Mouse (Mus musculus) intestine, embryonic 14.5 days (tissue): ENCODE results near the gene Thap12. TPM values are rescaled to one million over a fixed set of nuclear protein-coding genes. Genes with fewer than 3 reads are reported as not detected.

Experiments
- ATAC-seq: fragments of 200-750 bp; cut with Nextera tagmentation; replicated peaks from 2 replicates; pipeline ENCODE4 v1.8.0; 2017; ENCODE audit warnings: low read depth, moderate number of reproducible peaks, moderate TSS enrichment, moderate library complexity; ENCODE audit not compliant: low FRiP score, low TSS enrichment
- DNase-seq: peaks from one replicate; pipeline ENCODE4 v3.0.0-alpha.2; 2018; ENCODE audit warnings: low spot score
- H3K27ac ChIP-seq: fragments of 300-500 bp; sonication (generic); 2 replicates; pipeline ENCODE4 v1.5.1; 2014; ENCODE audit warnings: low read depth, mild to moderate bottlenecking, control low read depth
- H3K27me3 ChIP-seq: fragments of 300-500 bp; sonication (generic); replicated peaks from 2 replicates; pipeline ENCODE4 v1.6.1; 2014; ENCODE audit warnings: low read length, control low read depth; ENCODE audit not compliant: control insufficient read depth, insufficient read depth
- H3K36me3 ChIP-seq: fragments of 300-500 bp; sonication (generic); 2 replicates; pipeline ENCODE4 v1.6.1; 2014; ENCODE audit warnings: low read length, control low read depth; ENCODE audit not compliant: control insufficient read depth, insufficient read depth
- H3K4me1 ChIP-seq: fragments of 300-500 bp; sonication (generic); replicated peaks from 2 replicates; pipeline ENCODE4 v1.6.1; 2014; ENCODE audit warnings: low read length, control low read depth, mixed read lengths; ENCODE audit not compliant: control insufficient read depth, insufficient read depth
- H3K4me2 ChIP-seq: fragments of 300-500 bp; sonication (generic); 2 replicates; pipeline ENCODE4 v1.6.1; 2014; ENCODE audit warnings: low read length
- H3K4me3 ChIP-seq: fragments of 300-500 bp; sonication (generic); 2 replicates; pipeline ENCODE4 v1.5.1; 2014; ENCODE audit warnings: low read depth, low read length, control low read depth, mixed read lengths
- H3K9ac ChIP-seq: fragments of 300-500 bp; sonication (generic); 2 replicates; pipeline ENCODE4 v1.6.1; 2014; ENCODE audit warnings: mild to moderate bottlenecking, low read length
- H3K9me3 ChIP-seq: fragments of 300-500 bp; sonication (generic); 2 replicates; pipeline ENCODE4 v1.6.1; 2016; ENCODE audit warnings: low read length, control low read depth; ENCODE audit not compliant: control insufficient read depth
- WGBS: fragments of 180-500 bp; shearing (Covaris S2); extraction: QIAGEN DNeasy Blood & Tissue Kit; methylation state at CpG from one replicate; pipeline ENCODE4 v1.1.7; 2014; 5-methylcytosine and 5-hydroxymethylcytosine counted together
- polyA plus RNA-seq: library from polyadenylated mRNA; unstranded; fragments of >200 nt; fragmentation: Nextera tagmentation; extraction: Ambion mirVana; gene quantifications from 2 replicates; pipeline ENCODE4 v1.2.1, GENCODE M21; 2014

Thap12 gene
- polyA plus RNA-seq, 1 experiment from 2014 or later: 58.8 TPM

DNA sequence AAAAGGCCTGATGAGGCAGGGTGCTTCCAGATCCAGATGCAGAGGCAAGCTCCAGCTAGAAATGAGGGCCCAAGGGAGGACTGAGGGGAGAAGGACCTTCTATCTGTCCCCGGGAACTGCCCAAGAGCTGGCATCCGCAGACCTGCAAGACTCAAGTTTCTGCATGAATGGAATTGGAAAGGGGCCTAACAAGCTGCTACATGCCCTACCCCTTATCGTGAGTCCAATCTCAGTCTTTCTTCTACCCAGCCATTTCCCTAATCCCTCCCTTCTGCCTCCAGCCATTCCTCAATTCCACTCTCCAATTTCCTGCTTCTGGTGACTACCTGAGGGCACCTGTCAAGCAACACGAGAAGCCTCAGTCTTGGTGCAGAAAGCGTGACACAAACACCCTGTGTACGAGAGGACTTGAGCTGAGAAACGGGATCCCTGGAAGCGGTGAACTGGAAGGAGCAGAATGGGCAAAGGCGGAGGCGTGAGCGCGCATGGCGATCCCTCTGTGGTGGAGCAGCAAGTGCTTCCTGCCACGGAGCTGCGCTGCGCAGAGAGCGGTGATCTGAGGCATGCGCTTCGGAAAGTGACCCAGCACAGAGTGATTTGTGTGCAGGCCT is 26.9 kb downstream of the Thap12 start:
- ATAC-seq (peak; percentile 50; the same call in 1 of the 2 replicates), DNase-seq (peak; percentile 63)
- Histone ChIP-seq H3K27me3 (0 out of 2 replicates have a peak, but pooled peaks cover 3% of the 10 kb centered on the region), H3K9ac (no peak overlapping the region), H3K9me3 (no peaks in the 10 kb centered on the region), H3K4me3 (0 out of 2 replicates have a peak overlapping the region, but pooled peaks have one; percentile 10), H3K4me2 (peak overlapping the region; percentile 37), H3K36me3 (no peaks in the 10 kb centered on the region), H3K27ac (no peak overlapping the region), H3K4me1 (0 out of 2 replicates have a peak, but pooled peaks cover 3% of the 10 kb centered on the region)
- 26% methylated on average over 19 of the region's 19 CpGs for WGBS

GRCm38 (mm10) chr7:98733958-98734357 is 31.1 kb downstream of the Thap12 start:
- H3K27me3 ChIP-seq: 0 out of 2 replicates have a peak, but pooled peaks cover 3% of the 10 kb centered on the region
- no peak overlapping the region for H3K4me2 ChIP-seq
- no peak overlapping the region for H3K9ac ChIP-seq
- 0 out of 2 replicates have a peak, but pooled peaks cover 4% of the 10 kb centered on the region for H3K4me1 ChIP-seq
- DNase-seq: no peak
- H3K36me3 ChIP-seq: no peaks in the 10 kb centered on the region
- H3K4me3 ChIP-seq: no peak overlapping the region
- ATAC-seq: no peak
- no peaks in the 10 kb centered on the region for H3K9me3 ChIP-seq
- H3K27ac ChIP-seq: no peak overlapping the region
- WGBS: 78% methylated on average over 4 of the region's 4 CpGs

DNA sequence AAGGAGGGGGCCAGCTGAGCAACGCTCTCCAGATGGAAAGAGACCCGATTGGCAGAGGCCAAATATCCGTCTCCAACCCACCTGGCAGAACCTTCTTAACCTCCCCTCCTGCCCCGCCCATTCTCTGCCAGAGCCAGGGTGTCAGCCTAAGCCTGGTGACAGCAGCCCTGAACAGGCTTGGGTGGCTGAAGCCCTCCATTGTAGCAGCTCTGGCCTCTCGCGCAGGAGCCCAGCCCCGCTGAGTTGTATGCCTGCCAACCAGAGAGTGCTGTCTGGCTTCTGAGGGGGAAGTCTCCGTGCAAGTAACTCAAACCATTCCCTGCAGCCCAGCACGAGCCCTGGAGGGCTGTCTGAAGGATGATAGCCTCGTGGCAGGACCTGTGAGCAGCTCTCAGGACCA is 32.0 kb downstream of the Thap12 start:
- no peak overlapping the region for H3K27ac ChIP-seq
- H3K4me3 ChIP-seq: no peak overlapping the region
- H3K4me2 ChIP-seq: no peak overlapping the region
- no peaks in the 10 kb centered on the region for H3K9me3 ChIP-seq
- peak; percentile 60 for DNase-seq
- H3K27me3 ChIP-seq: no peaks in the 10 kb centered on the region
- 0 out of 2 replicates have a peak, but pooled peaks cover 4% of the 10 kb centered on the region for H3K4me1 ChIP-seq
- H3K9ac ChIP-seq: no peak overlapping the region
- no peaks in the 10 kb centered on the region for H3K36me3 ChIP-seq
- ATAC-seq: no peak
- 26% methylated on average over 10 of the region's 10 CpGs for WGBS

- Histone ChIP-seq H3K9me3 (no peaks in the 10 kb centered on the region), H3K27ac (no peak overlapping the region), H3K4me3 (no peak overlapping the region), H3K4me1 (peaks cover 13% of the 10 kb centered on the region), H3K27me3 (no peaks in the 10 kb centered on the region), H3K4me2 (no peak overlapping the region), H3K36me3 (no peaks in the 10 kb centered on the region), H3K9ac (no peak overlapping the region)
- DNase-seq (no peak), ATAC-seq (no peak)
- 81% methylated on average over 7 of the region's 7 CpGs for WGBS
Measured at GRCm38 (mm10) chr7:98736780-98737550, 34.1 kb downstream of the Thap12 start.

GRCm38 (mm10) chr7:98740363-98740762 is 37.5 kb downstream of the Thap12 start:
- peaks cover 9% of the 10 kb centered on the region for H3K4me1 ChIP-seq

GRCm38 (mm10) chr7:98743312-98743711 is 40.4 kb downstream of the Thap12 start:
- ATAC-seq: 0 out of 2 replicates have a peak, but pooled peaks have one; percentile 41
- WGBS: 6% methylated on average over 3 of the region's 3 CpGs

More at GRCm38 (mm10) chr7:98740363-98740762, 37.5 kb downstream of the Thap12 start:
- Histone ChIP-seq H3K4me3 (no peak overlapping the region), H3K9ac (no peak overlapping the region), H3K4me2 (no peak overlapping the region), H3K27me3 (no peaks in the 10 kb centered on the region), H3K27ac (no peak overlapping the region), H3K36me3 (no peaks in the 10 kb centered on the region), H3K9me3 (no peaks in the 10 kb centered on the region)
- DNase-seq (no peak), ATAC-seq (no peak)
- 9% methylated on average over 5 of the region's 5 CpGs for WGBS

DNA sequence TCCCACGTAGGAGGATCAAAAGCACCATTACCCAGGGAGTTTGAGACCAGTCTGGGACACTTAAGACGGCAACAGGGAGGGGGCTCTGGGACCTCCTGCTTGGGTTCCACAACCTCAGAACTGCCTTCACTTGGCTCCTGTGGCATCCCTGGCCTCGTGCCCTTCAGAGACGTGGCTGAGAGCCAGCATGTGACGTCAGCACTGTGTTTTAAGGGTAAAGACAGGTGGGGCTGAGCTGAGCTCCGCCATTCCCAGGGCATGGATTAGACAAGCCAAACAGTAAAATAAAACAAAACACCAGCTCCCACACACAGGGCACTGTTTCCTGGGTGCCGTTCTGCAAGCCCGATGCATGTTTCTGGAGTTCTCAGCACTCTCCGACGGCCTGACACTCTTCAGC is 47.5 kb downstream of the Thap12 start:
- 61% methylated on average over 10 of the region's 10 CpGs for WGBS
- no peaks in the 10 kb centered on the region for H3K27me3 ChIP-seq

More at GRCm38 (mm10) chr7:98743312-98743711, 40.4 kb downstream of the Thap12 start:
- Histone ChIP-seq H3K4me2 (no peak overlapping the region), H3K27ac (no peak overlapping the region), H3K9ac (no peak overlapping the region), H3K36me3 (no peaks in the 10 kb centered on the region), H3K27me3 (no peaks in the 10 kb centered on the region), H3K4me3 (no peak overlapping the region), H3K4me1 (peaks cover 9% of the 10 kb centered on the region), H3K9me3 (no peaks in the 10 kb centered on the region)
- DNase-seq: peak; percentile 85

GRCm38 (mm10) chr7:98752680-98753079 is 49.8 kb downstream of the Thap12 start:
- Histone ChIP-seq H3K4me3 (no peak overlapping the region), H3K4me2 (no peak overlapping the region), H3K27ac (no peak overlapping the region), H3K4me1 (0 out of 2 replicates have a peak, but pooled peaks cover 3% of the 10 kb centered on the region), H3K9me3 (no peaks in the 10 kb centered on the region), H3K9ac (no peak overlapping the region), H3K36me3 (no peaks in the 10 kb centered on the region), H3K27me3 (no peaks in the 10 kb centered on the region)
- ATAC-seq (no peak), DNase-seq (no peak)
- 86% methylated on average over 8 of the region's 8 CpGs for WGBS

More for the DNA sequence above, 47.5 kb downstream of the Thap12 start:
- ATAC-seq (no peak), DNase-seq (no peak)
- no peaks in the 10 kb centered on the region for H3K36me3 ChIP-seq
- no peak overlapping the region for H3K4me2 ChIP-seq
- no peaks in the 10 kb centered on the region for H3K9me3 ChIP-seq
- no peak overlapping the region for H3K4me3 ChIP-seq
- H3K4me1 ChIP-seq: 0 out of 2 replicates have a peak, but pooled peaks cover 3% of the 10 kb centered on the region
- no peak overlapping the region for H3K9ac ChIP-seq
- H3K27ac ChIP-seq: no peak overlapping the region
